34 mouse cellular contexts compared by ENCODE assay signal in genomic region chrX:140887193-140887592, GRCm38 (mm10). TPM values are rescaled to one million over a fixed set of nuclear protein-coding genes. Genes with fewer than 3 reads are reported as not detected.
"Had no signal": no experiment of that assay in that cellular context is flagged by ENCODE, and none has a peak within 500 bp of the region (broad histone marks: within the 10 kb centered on the region; RNA-seq: fewer than 3 reads in every experiment).

No protein-coding gene starts in this region.

- H3K36me3 ChIP-seq: embryonic facial prominence, embryonic 10.5 days; embryonic facial prominence, embryonic 12.5 days; embryonic facial prominence, embryonic 13.5 days; embryonic facial prominence, embryonic 15.5 days; forebrain, embryonic 10.5 days; forebrain, embryonic 12.5 days; forebrain, embryonic 15.5 days had no signal

- DNase-seq: cerebellum, adult 9-10 months; cerebellum, adult 9-11 months; cerebellum, postnatal 10 days; cerebellum, postnatal 14 days; cerebellum, postnatal 25 days; cerebellum, postnatal 36 days; embryo, embryonic 11 days; forebrain, postnatal 0 days; gastrocnemius, adult 2 months; gastrocnemius, postnatal 10 days; gastrocnemius, postnatal 14 days; gastrocnemius, postnatal 25 days; gastrocnemius, postnatal 36 days; heart, adult 18-20 months; heart, adult 2 months had no signal

- H3K9me3 ChIP-seq: embryonic facial prominence, embryonic 10.5 days; embryonic facial prominence, embryonic 12.5 days; embryonic facial prominence, embryonic 13.5 days; embryonic facial prominence, embryonic 15.5 days; forebrain, embryonic 10.5 days; forebrain, embryonic 12.5 days; forebrain, embryonic 13.5 days; forebrain, embryonic 15.5 days had no signal

- ATAC-seq: forebrain, embryonic 13.5 days; forebrain, embryonic 14.5 days; forebrain, embryonic 15.5 days; forebrain, embryonic 16.5 days; forebrain, postnatal 0 days had no signal

- H3K4me1 ChIP-seq: embryonic facial prominence, embryonic 10.5 days; embryonic facial prominence, embryonic 12.5 days; embryonic facial prominence, embryonic 13.5 days; embryonic facial prominence, embryonic 15.5 days; forebrain, embryonic 10.5 days; forebrain, embryonic 12.5 days; forebrain, embryonic 13.5 days; forebrain, embryonic 15.5 days had no signal

- H3K4me3 ChIP-seq: embryonic facial prominence, embryonic 10.5 days; embryonic facial prominence, embryonic 12.5 days; embryonic facial prominence, embryonic 13.5 days; embryonic facial prominence, embryonic 15.5 days; erythroblast, embryonic 14.5 days; forebrain, embryonic 10.5 days; forebrain, embryonic 12.5 days; forebrain, embryonic 13.5 days; forebrain, embryonic 15.5 days; gastrocnemius, adult 2 months; heart, adult 2 months had no signal

- H3K9ac ChIP-seq: embryonic facial prominence, embryonic 12.5 days; embryonic facial prominence, embryonic 13.5 days; embryonic facial prominence, embryonic 15.5 days; forebrain, embryonic 12.5 days; forebrain, embryonic 13.5 days; forebrain, embryonic 15.5 days; forebrain, postnatal 0 days had no signal

- H3K27ac ChIP-seq: embryonic facial prominence, embryonic 10.5 days; embryonic facial prominence, embryonic 12.5 days; embryonic facial prominence, embryonic 13.5 days; embryonic facial prominence, embryonic 15.5 days; forebrain, embryonic 10.5 days; forebrain, embryonic 12.5 days; forebrain, embryonic 13.5 days; forebrain, embryonic 15.5 days; gastrocnemius, adult 2 months; heart, adult 2 months had no signal

- H3K27me3 ChIP-seq: forebrain, embryonic 15.5 days had no signal

- H3K4me2 ChIP-seq: embryonic facial prominence, embryonic 12.5 days; embryonic facial prominence, embryonic 13.5 days; embryonic facial prominence, embryonic 15.5 days; forebrain, embryonic 12.5 days; forebrain, embryonic 13.5 days; forebrain, embryonic 15.5 days had no signal

RNA-seq across cellular contexts. Expression of gene Vsig1, which starts 20.2 kb away (rescaled TPM):
- total RNA-seq: common myeloid progenitor, adult 5-6 weeks; forebrain, postnatal 0 days; gastrocnemius, adult 18-20 months; gastrocnemius, adult 2 months; gastrocnemius, adult 8-10 months; gastrocnemius, postnatal 14 days; gastrocnemius, postnatal 25 days; gastrocnemius, postnatal 36 days; gastrocnemius, postnatal 4 days; granulocyte monocyte progenitor cell, adult 5-6 weeks; heart, adult 18-20 months; heart, adult 2 months; heart, adult 8-10 months had no signal
- polyA plus RNA-seq: cortical plate, adult 2 months; embryonic facial prominence, embryonic 10.5 days; embryonic facial prominence, embryonic 12.5 days; embryonic facial prominence, embryonic 13.5 days; erythroblast, embryonic 14.5 days; forebrain, embryonic 10.5 days; forebrain, embryonic 11.5 days; forebrain, embryonic 12.5 days; forebrain, embryonic 13.5 days; forebrain, embryonic 14.5 days; forebrain, embryonic 15.5 days; forebrain, embryonic 16.5 days had no signal
